ENCODE assay signal across 16 mouse cellular contexts in genomic region chr15:78989152-78990092, GRCm38 (mm10). TPM values are rescaled to one million over a fixed set of nuclear protein-coding genes. Genes with fewer than 3 reads are reported as not detected.
DNase-seq lines count a peak whose midpoint lies in the region; ATAC-seq and TF ChIP-seq lines count a peak whose summit lies in the region.
"Had no signal": no experiment of that assay in that cellular context is flagged by ENCODE, and none has a peak within 500 bp of the region (broad histone marks: within the 10 kb centered on the region; RNA-seq: fewer than 3 reads in every experiment).

No protein-coding gene starts in this region.

- no peak overlapping the region for H3K4me2 ChIP-seq in hindbrain, embryonic 15.5 days
- H3K4me2 ChIP-seq in hindbrain, embryonic 11.5 days (replicated peaks; ENCODE audit: low read depth, low read length): no peak overlapping the region
- H3K4me2 ChIP-seq in forebrain, embryonic 14.5 days (ENCODE audit: low read length): no peak overlapping the region
- H3K4me2 ChIP-seq: embryonic facial prominence, embryonic 12.5 days had no signal

- no peak for TF ChIP-seq POLR2A in cerebellum, adult 2 months (IDR thresholded peaks at IDR 0.05; ENCODE audit: borderline replicate concordance, insufficient read depth, low read length)

- no peak for TF ChIP-seq CTCF in cerebellum, adult 2 months (IDR thresholded peaks at IDR 0.05; ENCODE audit: borderline replicate concordance, insufficient read depth, low read depth, low read length)

- no peak overlapping the region for H3K4me3 ChIP-seq in cerebellum, adult 2 months (replicated peaks; ENCODE audit: insufficient read depth, low read depth, low read length)
- H3K4me3 ChIP-seq in hindbrain, embryonic 15.5 days: no peak overlapping the region
- H3K4me3 ChIP-seq in hindbrain, embryonic 11.5 days (ENCODE audit: low read depth, low read length): no peak overlapping the region
- H3K4me3 ChIP-seq in forebrain, embryonic 14.5 days (ENCODE audit: low read depth, low read length): no peak overlapping the region
- H3K4me3 ChIP-seq: embryonic facial prominence, embryonic 12.5 days; left cerebral cortex, adult 2 months; myocyte had no signal

- no peak for ATAC-seq in hindbrain, embryonic 15.5 days (ENCODE audit: low FRiP score, low read depth)
- no peak for ATAC-seq in hindbrain, embryonic 11.5 days (ENCODE audit: low FRiP score)
- no peak for ATAC-seq in forebrain, embryonic 14.5 days

- H3K27me3 ChIP-seq in cerebellum, adult 2 months (ENCODE audit: control insufficient read depth, insufficient read depth, low read length): no peaks in the 10 kb centered on the region
- H3K27me3 ChIP-seq in hindbrain, embryonic 15.5 days: no peaks in the 10 kb centered on the region
- no peaks in the 10 kb centered on the region for H3K27me3 ChIP-seq in hindbrain, embryonic 11.5 days (ENCODE audit: control insufficient read depth, insufficient read depth, low read length)
- no peaks in the 10 kb centered on the region for H3K27me3 ChIP-seq in forebrain, embryonic 14.5 days (replicated peaks; ENCODE audit: control insufficient read depth, insufficient read depth, low read length)
- H3K27me3 ChIP-seq: embryonic facial prominence, embryonic 12.5 days; Patski had no signal

- H3K9me3 ChIP-seq in hindbrain, embryonic 15.5 days: no peaks in the 10 kb centered on the region
- no peaks in the 10 kb centered on the region for H3K9me3 ChIP-seq in hindbrain, embryonic 11.5 days (ENCODE audit: control insufficient read depth, low read length)
- H3K9me3 ChIP-seq in forebrain, embryonic 14.5 days (replicated peaks; ENCODE audit: control insufficient read depth, low read length): no peaks in the 10 kb centered on the region
- H3K9me3 ChIP-seq: embryonic facial prominence, embryonic 12.5 days had no signal

- peak overlapping the region; percentile 47; the same call in 1 of the 2 replicates for H3K27ac ChIP-seq in cerebellum, adult 2 months (ENCODE audit: insufficient read depth, low read length)
- peak overlapping the region; percentile 45; the same call in 1 of the 2 replicates for H3K27ac ChIP-seq in hindbrain, embryonic 15.5 days (replicated peaks)
- no peak overlapping the region for H3K27ac ChIP-seq in hindbrain, embryonic 11.5 days (ENCODE audit: low read depth, low read length)
- H3K27ac ChIP-seq in forebrain, embryonic 14.5 days (ENCODE audit: low read depth, low read length): peak overlapping the region; percentile 75; the same call in 1 of the 2 replicates
- H3K27ac ChIP-seq: embryonic facial prominence, embryonic 12.5 days; left cerebral cortex, adult 2 months; stomach, postnatal 0 days had no signal

- no peak overlapping the region for H3K9ac ChIP-seq in hindbrain, embryonic 15.5 days
- H3K9ac ChIP-seq in hindbrain, embryonic 11.5 days (ENCODE audit: low read depth, low read length): no peak overlapping the region
- H3K9ac ChIP-seq in forebrain, embryonic 14.5 days (ENCODE audit: low read length): no peak overlapping the region
- H3K9ac ChIP-seq: embryonic facial prominence, embryonic 12.5 days had no signal

- H3K4me1 ChIP-seq in cerebellum, adult 2 months (ENCODE audit: control insufficient read depth, insufficient read depth, low read length): peaks cover 51% of the 10 kb centered on the region
- H3K4me1 ChIP-seq in hindbrain, embryonic 15.5 days (replicated peaks): peaks cover 19% of the 10 kb centered on the region
- H3K4me1 ChIP-seq in hindbrain, embryonic 11.5 days (replicated peaks; ENCODE audit: control insufficient read depth, insufficient read depth, low read length): no peaks in the 10 kb centered on the region
- peaks cover 9% of the 10 kb centered on the region; the same call in 1 of the 2 replicates for H3K4me1 ChIP-seq in forebrain, embryonic 14.5 days (ENCODE audit: control insufficient read depth, insufficient read depth, low read length)

- H3K36me3 ChIP-seq in hindbrain, embryonic 15.5 days: peaks cover 34% of the 10 kb centered on the region
- peaks cover 18% of the 10 kb centered on the region for H3K36me3 ChIP-seq in hindbrain, embryonic 11.5 days (ENCODE audit: control insufficient read depth, insufficient read depth, low read length)
- H3K36me3 ChIP-seq in forebrain, embryonic 14.5 days (ENCODE audit: control insufficient read depth, insufficient read depth, low read length): peaks cover 62% of the 10 kb centered on the region

- WGBS in cerebellum, adult 2 months: 73% methylated on average over 14 of the region's 14 CpGs
- WGBS in hindbrain, embryonic 15.5 days: 89% methylated on average over 14 of the region's 14 CpGs
- WGBS in hindbrain, embryonic 11.5 days: 91% methylated on average over 14 of the region's 14 CpGs
- whole genome bisulfite sequencing in forebrain, embryonic 14.5 days: 90% methylated on average over 14 of the region's 14 CpGs

- DNase-seq in cerebellum, adult 2 months: peak in 1 of 2 experiments; percentile 34
- no peak for DNase-seq in cerebellum, adult 11 months
- DNase-seq in gastrocnemius, postnatal 25 days: peak; percentile 52
- no peak for DNase-seq in gastrocnemius, postnatal 14 days
- DNase-seq in hindbrain, embryonic 11.5 days (ENCODE audit: low spot score): no peak
- no peak for DNase-seq in forebrain, embryonic 14.5 days (ENCODE audit: low spot score)
- DNase-seq in left cerebral cortex, postnatal 14 days (ENCODE audit: low spot score in 2 of 2): no peak
- DNase-seq: B cell, adult 2 months; thymus, postnatal 14 days had no signal

- intact Hi-C loops in gastrocnemius, postnatal 14 days (cut with DNase I; ENCODE audit: low total_unique reads): no loop called here
- intact Hi-C loops in left cerebral cortex, postnatal 14 days (cut with DNase I): no loop called here

RNA-seq across cellular contexts. Expression of gene H1f0, which starts 38.8 kb away (rescaled TPM):
- 197 and 242 TPM in 2 replicates for polyA plus RNA-seq in cerebellum, adult 2 months (2012; rRNA removed)
- total RNA-seq in gastrocnemius, postnatal 25 days (2021): 10 to 100 TPM; 73.2 to 75.3 TPM
- 100 to 1,000 TPM; 129 to 164 TPM for total RNA-seq in gastrocnemius, postnatal 14 days (2021)
- 214 and 226 TPM in 2 replicates for polyA plus RNA-seq in hindbrain, embryonic 15.5 days (2015; fragmentation: Nextera tagmentation; extraction: Ambion mirVana)
- 154 and 306 TPM in 2 replicates for polyA plus RNA-seq in hindbrain, embryonic 11.5 days (2014; fragmentation: Nextera tagmentation; extraction: Ambion mirVana)
- 155 and 238 TPM in 2 replicates for polyA plus RNA-seq in forebrain, embryonic 14.5 days (2014; fragmentation: Nextera tagmentation; extraction: Ambion mirVana)
- total RNA-seq in left cerebral cortex, postnatal 14 days (2021): 10 to 100 TPM; 73.5 to 88.2 TPM

RNA-seq across cellular contexts. Expression of gene Triobp, which starts 41.9 kb away (rescaled TPM):
- polyA plus RNA-seq in cerebellum, adult 2 months (2012; rRNA removed): 35.3 and 39.4 TPM in 2 replicates
- 10 to 100 TPM; 35.3 to 42.2 TPM for total RNA-seq in gastrocnemius, postnatal 25 days (2021)
- total RNA-seq in gastrocnemius, postnatal 14 days (2021): 10 to 100 TPM; 57.9 to 80.0 TPM
- polyA plus RNA-seq in hindbrain, embryonic 15.5 days (2015; fragmentation: Nextera tagmentation; extraction: Ambion mirVana): 42.7 and 43.3 TPM in 2 replicates
- 38.1 and 45.4 TPM in 2 replicates for polyA plus RNA-seq in hindbrain, embryonic 11.5 days (2014; fragmentation: Nextera tagmentation; extraction: Ambion mirVana)
- polyA plus RNA-seq in forebrain, embryonic 14.5 days (2014; fragmentation: Nextera tagmentation; extraction: Ambion mirVana): 29.3 and 38.7 TPM in 2 replicates
- total RNA-seq in left cerebral cortex, postnatal 14 days (2021): 10 to 100 TPM; 23.0 to 23.6 TPM

RNA-seq across cellular contexts. Expression of gene Galr3, which starts 52.3 kb away (rescaled TPM):
- 0.11 and 0.26 TPM in 2 replicates for polyA plus RNA-seq in cerebellum, adult 2 months (2012; rRNA removed)
- not detected for total RNA-seq in gastrocnemius, postnatal 25 days (2021)
- under 1 TPM in 1 of 2 experiments, not detected in 1; 0.23 TPM for total RNA-seq in gastrocnemius, postnatal 14 days (2021)
- 0.13 and 0.38 TPM in 2 replicates for polyA plus RNA-seq in hindbrain, embryonic 15.5 days (2015; fragmentation: Nextera tagmentation; extraction: Ambion mirVana)
- not detected in 2 replicates for polyA plus RNA-seq in hindbrain, embryonic 11.5 days (2014; fragmentation: Nextera tagmentation; extraction: Ambion mirVana)
- polyA plus RNA-seq in forebrain, embryonic 14.5 days (2014; fragmentation: Nextera tagmentation; extraction: Ambion mirVana): not detected in 2 replicates
- under 1 TPM in 1 of 2 experiments, not detected in 1; 0.44 TPM for total RNA-seq in left cerebral cortex, postnatal 14 days (2021)
- polyA plus RNA-seq: embryonic facial prominence, embryonic 12.5 days; heart, postnatal 0 days had no signal

RNA-seq across cellular contexts. Expression of gene Nol12, which starts 54.7 kb away (rescaled TPM):
- polyA plus RNA-seq in cerebellum, adult 2 months (2012; rRNA removed): 30.7 and 34.4 TPM in 2 replicates
- 10 to 100 TPM; 22.2 to 23.1 TPM for total RNA-seq in gastrocnemius, postnatal 25 days (2021)
- total RNA-seq in gastrocnemius, postnatal 14 days (2021): 10 to 100 TPM; 28.3 to 30.3 TPM
- polyA plus RNA-seq in hindbrain, embryonic 15.5 days (2015; fragmentation: Nextera tagmentation; extraction: Ambion mirVana): 57.3 and 69.1 TPM in 2 replicates
- polyA plus RNA-seq in hindbrain, embryonic 11.5 days (2014; fragmentation: Nextera tagmentation; extraction: Ambion mirVana): 61.1 and 64.4 TPM in 2 replicates
- 63.4 and 73.8 TPM in 2 replicates for polyA plus RNA-seq in forebrain, embryonic 14.5 days (2014; fragmentation: Nextera tagmentation; extraction: Ambion mirVana)
- total RNA-seq in left cerebral cortex, postnatal 14 days (2021): 10 to 100 TPM; 35.3 to 39.9 TPM
